Mouse (Mus musculus) small intestine, adult 2 months (tissue): ENCODE measurements around the gene Ablim1.

Experiments
- CTCF ChIP-seq: fragments of 200-500 bp; IDR thresholded peaks from 2 replicates; pipeline ENCODE4 v1.5.1; 2012; ENCODE audit warnings: low read depth, mild to moderate bottlenecking, control low read depth, inconsistent platforms, low read length, moderate library complexity, mixed read lengths; ENCODE audit not compliant: insufficient replicate concordance, insufficient read length; ENCODE audit errors: extremely low read depth
- POLR2A ChIP-seq: fragments of 200-500 bp; IDR thresholded peaks from 2 replicates; pipeline ENCODE4 v1.6.1; 2012; ENCODE audit warnings: low read depth, mild to moderate bottlenecking, control low read depth, inconsistent platforms, low read length, moderate library complexity

- TF ChIP-seq CTCF, result no peak
- TF ChIP-seq POLR2A, result no peak
Measured at GRCm38 (mm10) chr19:57193958-57194357, 120.8 kb downstream of the Ablim1 start.
